Mouse (Mus musculus): ENCODE measurements around the gene Trim32. TPM values are rescaled to one million over a fixed set of nuclear protein-coding genes. Genes with fewer than 3 reads are reported as not detected.

Gene Trim32
- 100 to 1,000 TPM; 227 to 238 TPM for total RNA-seq (2021)
- long read RNA-seq, experiment 1, transcript Trim32-202 (2 exons, 3,191 nt): minor isoform, 98 of 446 reads
- long read RNA-seq, experiment 1, transcript Trim32-201 (2 exons, 3,194 nt): major isoform, 252 of 446 reads
- long read RNA-seq, experiment 1, partial matches to known transcripts: 70 of 446 reads
- long read RNA-seq, experiment 1, other reads (novel, unspliced or antisense): 24 of 446 reads
- long read RNA-seq, experiment 2, transcript Trim32-202 (2 exons, 3,191 nt): minor isoform, 94 of 359 reads
- long read RNA-seq, experiment 2, transcript Trim32-201 (2 exons, 3,194 nt): major isoform, 181 of 359 reads
- long read RNA-seq, experiment 2, partial matches to known transcripts: 58 of 359 reads
- long read RNA-seq, experiment 2, other reads (novel, unspliced or antisense): 22 of 359 reads

GRCm38 (mm10) chr4:65604504-65605150 lies at the start of gene Trim32:
Gene Trim32, plus strand, starts transcription at chr4:65604986.
- peak; percentile 98 to 100 for DNase-seq (ENCODE audit: low spot score in 2 of 2)
- intact Hi-C loops (cut with DNase I): no loop called here

- intact Hi-C loops (cut with DNase I): no loop called here
- DNase-seq (ENCODE audit: low spot score in 2 of 2): no peak
Measured at GRCm38 (mm10) chr4:65565493-65565892, 39.3 kb upstream of the Trim32 start.

GRCm38 (mm10) chr4:65580254-65580653 lies 24.5 kb upstream of the Trim32 start:
- intact Hi-C loops (cut with DNase I): loop anchor here (2.0 to 10.0 kb wide), 2 partner anchors 455 to 1045 kb away; partner anchors contain the start of gene Pappa
- peak in 1 of 2 experiments; percentile 35 for DNase-seq (ENCODE audit: low spot score in 2 of 2)

GRCm38 (mm10) chr4:65586947-65587346 lies 17.8 kb upstream of the Trim32 start:
- DNase-seq (ENCODE audit: low spot score in 2 of 2): no peak
- intact Hi-C loops (cut with DNase I): loop anchor here (5.0 to 10.0 kb wide), 2 partner anchors 462 to 755 kb away; partner anchors contain the start of gene Pappa

DNA sequence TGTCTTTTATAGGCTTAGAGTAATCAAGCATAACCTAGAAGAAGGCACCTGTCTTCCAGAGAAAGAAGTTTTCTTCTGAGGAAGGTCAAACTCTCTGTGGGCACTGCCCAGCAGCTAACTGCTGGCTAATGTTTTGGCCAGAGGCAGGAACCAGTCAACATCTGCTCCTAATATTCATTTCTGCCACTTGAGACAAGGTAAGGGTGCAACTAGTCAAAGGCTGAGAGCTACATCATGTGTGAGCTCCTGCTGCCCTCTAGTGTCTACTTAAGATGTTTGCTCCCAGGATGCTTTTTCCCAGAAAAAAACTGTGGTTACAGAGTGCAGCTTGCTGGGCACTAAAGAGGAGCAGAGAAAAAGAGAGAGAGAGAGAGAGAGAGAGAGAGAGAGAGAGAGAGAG lies 15.0 kb upstream of the Trim32 start:
- intact Hi-C loops (cut with DNase I): loop anchor here (5.0 to 10.0 kb wide), 2 partner anchors 465 to 757 kb away; partner anchors contain the start of gene Pappa

DNA sequence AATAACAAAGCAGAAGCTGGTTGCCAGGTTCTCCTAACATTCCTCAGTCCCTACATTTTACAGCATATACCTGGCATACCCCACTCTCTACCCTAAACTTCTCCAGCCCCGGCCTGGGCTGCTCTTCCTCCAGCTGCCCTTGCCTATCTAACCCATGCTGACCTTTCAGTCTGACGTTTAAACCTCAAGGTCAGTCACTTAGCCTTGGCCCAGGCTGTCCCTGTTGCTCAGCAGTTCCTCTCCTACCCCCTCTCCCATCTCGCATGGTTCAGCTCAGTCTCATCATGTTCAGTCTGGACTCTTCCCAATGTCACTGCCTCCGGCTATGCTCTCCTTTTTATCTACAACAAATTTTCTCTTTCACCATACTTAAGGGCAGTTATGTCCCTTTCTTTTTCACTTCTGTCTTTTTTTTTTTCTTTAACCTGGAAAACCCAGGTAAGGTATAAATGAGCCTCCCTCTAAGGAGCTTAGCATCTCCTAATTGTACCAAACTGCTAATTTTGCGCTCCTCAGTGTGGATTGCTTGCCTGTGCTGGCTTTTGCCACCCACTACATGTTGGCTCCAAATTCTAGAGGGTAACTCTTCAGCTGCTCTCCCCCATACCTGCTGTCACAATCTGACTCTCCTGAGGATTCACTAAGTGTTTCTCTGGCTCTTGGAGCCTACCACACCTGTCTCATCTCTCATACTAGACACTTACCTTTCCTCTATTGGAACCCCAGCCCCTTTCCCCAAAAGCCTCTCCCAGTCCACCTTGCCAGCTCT lies 10.0 kb upstream of the Trim32 start:
- intact Hi-C loops (cut with DNase I): no loop called here
- DNase-seq (ENCODE audit: low spot score in 2 of 2): no peak

More for the DNA sequence above, 15.0 kb upstream of the Trim32 start:
- DNase-seq (ENCODE audit: low spot score in 2 of 2): peak; percentile 53 to 66

- intact Hi-C loops (cut with DNase I): no loop called here
- peak in 1 of 2 experiments; percentile 81 for DNase-seq (ENCODE audit: low spot score in 2 of 2)
Measured at GRCm38 (mm10) chr4:65605151-65605702, 441 bp downstream of the Trim32 start.

DNA sequence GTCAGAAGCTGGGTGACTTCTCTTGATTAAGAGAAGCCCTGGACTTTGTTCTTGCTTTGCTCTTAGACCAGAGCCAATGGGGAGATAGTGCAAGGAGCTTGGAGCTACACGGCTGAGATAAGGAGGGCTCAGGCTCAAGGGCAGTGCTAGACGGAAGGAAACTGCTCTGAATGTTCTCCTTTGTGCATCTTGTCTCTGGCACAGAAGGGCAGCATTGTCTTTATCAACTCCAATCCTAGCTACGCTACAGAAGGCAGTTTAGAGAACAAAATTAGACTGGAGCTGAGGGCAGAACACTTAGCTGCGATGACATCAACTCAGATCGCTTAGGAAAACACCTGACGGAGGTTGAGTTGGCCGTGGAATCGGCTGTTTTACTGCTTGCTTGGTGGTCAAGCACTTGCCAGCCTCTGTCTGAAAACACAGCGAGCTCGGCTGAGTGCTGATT lies 2.4 kb downstream of the Trim32 start:
- DNase-seq (ENCODE audit: low spot score in 2 of 2): no peak
- intact Hi-C loops (cut with DNase I): no loop called here

GRCm38 (mm10) chr4:65608112-65608511 lies 3.3 kb downstream of the Trim32 start:
- DNase-seq (ENCODE audit: low spot score in 2 of 2): no peak
- intact Hi-C loops (cut with DNase I): no loop called here

DNA sequence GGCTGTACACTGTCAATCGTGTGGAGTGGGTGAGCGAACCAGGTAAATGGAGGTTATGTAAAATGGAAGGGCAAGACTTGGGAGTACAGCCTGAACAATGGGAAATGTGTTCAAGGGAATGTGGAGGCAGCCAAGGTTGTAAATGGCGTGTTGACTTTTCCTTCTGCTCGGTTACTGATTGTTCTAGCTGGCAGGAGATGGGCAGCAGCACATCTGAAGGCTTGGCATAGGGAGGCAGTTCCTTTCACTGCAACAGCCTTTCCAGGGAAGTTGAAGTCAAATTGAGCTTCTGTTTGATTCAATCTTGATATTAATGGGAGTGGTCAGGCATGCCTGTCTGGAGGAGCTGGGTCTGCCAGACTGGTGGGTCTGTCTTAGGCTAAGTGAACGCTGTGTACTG lies 5.5 kb downstream of the Trim32 start:
- no peak for DNase-seq (ENCODE audit: low spot score in 2 of 2)

DNA sequence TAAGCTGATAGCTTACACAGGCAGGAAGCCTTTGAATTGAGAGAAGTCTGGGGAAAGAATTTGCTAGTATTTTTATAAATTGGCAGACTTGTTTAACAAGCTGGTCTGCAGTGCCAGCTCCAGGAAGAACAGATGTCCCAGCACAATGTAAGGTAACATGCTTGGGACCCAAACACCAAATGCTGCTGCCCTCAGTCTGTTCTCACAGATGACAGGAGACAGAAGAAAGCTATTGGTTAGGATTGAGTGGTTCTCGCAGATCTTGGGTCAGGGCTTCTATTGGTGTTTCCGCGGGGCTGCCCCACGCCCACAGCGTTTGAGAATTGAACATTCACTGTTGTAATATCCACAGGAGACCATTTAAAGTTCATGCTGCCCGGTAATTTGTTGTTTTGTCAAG lies 6.1 kb downstream of the Trim32 start:
- no peak for DNase-seq (ENCODE audit: low spot score in 2 of 2)
- intact Hi-C loops (cut with DNase I): no loop called here

More for the DNA sequence above, 5.5 kb downstream of the Trim32 start:
- intact Hi-C loops (cut with DNase I): no loop called here

GRCm38 (mm10) chr4:65613135-65613534 lies 8.3 kb downstream of the Trim32 start:
- intact Hi-C loops (cut with DNase I): no loop called here
- no peak for DNase-seq (ENCODE audit: low spot score in 2 of 2)

DNA sequence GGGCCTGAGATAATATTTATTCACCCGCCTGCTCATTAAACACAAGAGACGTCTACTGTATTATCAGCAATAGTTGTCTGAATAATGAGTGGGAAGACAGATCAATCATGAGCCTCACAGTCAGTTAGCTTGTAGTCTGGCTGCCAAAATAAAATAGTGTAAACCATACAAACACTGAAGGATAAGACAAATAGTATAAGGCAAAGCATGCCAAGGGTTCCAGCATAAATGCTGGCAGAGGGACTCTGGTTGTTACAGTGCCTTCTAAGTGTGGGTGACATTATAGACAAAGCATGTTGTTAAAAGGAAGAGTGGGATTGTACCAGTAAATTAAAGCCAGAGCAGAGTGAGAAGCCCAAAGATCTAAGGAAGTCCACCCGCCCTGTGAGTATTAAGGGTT lies 15.3 kb downstream of the Trim32 start:
- DNase-seq (ENCODE audit: low spot score in 2 of 2): no peak
- intact Hi-C loops (cut with DNase I): no loop called here

GRCm38 (mm10) chr4:65638231-65638630 lies 33.4 kb downstream of the Trim32 start:
- no peak for DNase-seq (ENCODE audit: low spot score in 2 of 2)
- intact Hi-C loops (cut with DNase I): no loop called here

DNA sequence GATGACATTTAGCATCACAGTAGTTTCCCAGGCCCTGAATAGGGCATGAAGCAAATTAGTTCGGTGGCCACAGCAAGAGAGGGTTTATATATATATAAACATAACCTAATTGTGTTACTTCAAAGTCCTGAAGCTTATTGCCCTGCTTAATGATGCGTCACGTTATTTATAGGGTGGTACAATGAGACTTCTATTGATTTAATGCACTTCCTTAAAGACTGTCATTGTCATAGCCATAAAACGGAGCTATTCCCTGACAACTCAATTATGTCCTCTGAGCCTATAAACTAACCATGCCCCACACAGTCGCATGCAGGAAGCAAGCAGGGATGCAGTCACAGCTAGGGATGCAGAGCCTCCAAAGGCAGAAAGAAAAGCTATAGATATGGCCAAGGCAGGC lies 37.8 kb downstream of the Trim32 start:
- intact Hi-C loops (cut with DNase I): no loop called here
- DNase-seq (ENCODE audit: low spot score in 2 of 2): no peak

DNA sequence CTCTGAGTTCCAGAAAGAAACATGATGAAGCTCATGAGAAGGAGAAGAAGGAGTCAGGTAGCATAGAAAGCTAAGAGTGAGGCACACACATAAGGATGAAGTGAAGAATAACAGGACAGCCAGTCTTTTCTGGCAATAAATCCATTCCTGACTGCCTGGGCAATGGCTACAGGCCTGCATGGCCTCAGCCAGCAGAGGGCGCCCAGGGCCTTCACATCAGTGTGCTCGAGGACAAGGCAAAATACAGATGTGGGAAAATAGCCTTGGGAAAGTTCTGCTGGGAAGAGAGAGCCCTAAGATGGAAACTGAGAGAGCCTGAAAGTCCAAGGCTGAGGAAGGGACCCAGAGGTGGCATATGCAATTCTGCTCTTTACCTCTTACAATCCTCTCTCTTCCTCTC lies 49.9 kb downstream of the Trim32 start:
- peak; percentile 89 for DNase-seq (ENCODE audit: low spot score in 2 of 2)
- intact Hi-C loops (cut with DNase I): loop anchor here (5.0 kb wide), 1 partner anchor 748 kb away; the partner anchor contains the start of gene Astn2

- no peak for DNase-seq (ENCODE audit: low spot score in 2 of 2)
- intact Hi-C loops (cut with DNase I): no loop called here
Measured at GRCm38 (mm10) chr4:65663176-65663575, 58.4 kb downstream of the Trim32 start.

All from left cerebral cortex, postnatal 14 days (tissue).